Mouse (Mus musculus): ENCODE data around the gene Dph3. TPM values are rescaled to one million over a fixed set of nuclear protein-coding genes. Genes with fewer than 3 reads are reported as not detected.

Dph3 gene
- total RNA-seq, 2 experiments from 2014 or later, result 110 to 122 TPM

- no peak overlapping the region for H3K27ac ChIP-seq
- intact Hi-C loops (cut with DNase I), result loop anchor here (2.0 kb wide), 1 partner anchor 33 kb away; no protein-coding TSS in a partner anchor
- TF ChIP-seq CTCF (IDR thresholded peaks at IDR 0.05), result no peak
- no peak overlapping the region for H3K4me3 ChIP-seq
- DNase-seq, result no peak
These were observed 47.8 kb downstream of the Dph3 start for GRCm38 (mm10) chr14:32037661-32038252.

DNA sequence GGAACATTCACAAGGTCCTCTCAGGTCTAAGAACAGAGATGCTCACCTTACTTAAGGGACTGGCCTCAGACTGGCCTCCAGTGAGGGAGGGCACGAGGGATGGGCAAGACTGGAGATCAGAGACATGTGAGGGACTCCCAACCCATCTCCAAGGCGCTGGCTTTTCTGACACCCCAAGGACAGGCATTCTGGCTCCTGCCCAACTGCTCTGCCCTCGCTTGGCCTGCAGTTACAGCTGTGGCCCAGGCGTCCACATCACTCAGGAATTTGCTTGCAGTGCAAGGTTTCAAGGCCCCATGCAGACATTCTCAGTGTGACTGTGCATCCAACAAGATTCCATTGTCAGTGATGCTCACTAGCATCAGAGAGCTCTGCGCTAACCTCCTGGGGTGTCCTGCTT is 49.0 kb downstream of the Dph3 start:
- no peak for DNase-seq
- Histone ChIP-seq H3K4me3 (no peak overlapping the region), H3K27ac (no peak overlapping the region)
- intact Hi-C loops (cut with DNase I), result loop anchor here (2.0 kb wide), 1 partner anchor 34 kb away; no protein-coding TSS in a partner anchor
- TF ChIP-seq CTCF (IDR thresholded peaks at IDR 0.05), result no peak

- intact Hi-C loops (cut with DNase I), result loop anchor here (1.0 to 5.0 kb wide), 2 partner anchors 77 to 235 kb away; no protein-coding TSS in a partner anchor
- H3K4me3 ChIP-seq, result peak overlapping the region; percentile 70
- TF ChIP-seq CTCF (IDR thresholded peaks at IDR 0.05), result peak; percentile 94
- peak; percentile 78 for DNase-seq
- H3K27ac ChIP-seq, result peak overlapping the region; percentile 82
These were observed 53.0 kb downstream of the Dph3 start for GRCm38 (mm10) chr14:32032522-32032921.

Other genes starting within 250 kb of the Dph3 start
- gene Galnt15, start 56.7 kb downstream of the Dph3 start, total RNA-seq (2021), result 10 to 100 TPM in 1 of 2 experiments, 1 to 10 TPM in 1; 3.8 to 10.4 TPM
- gene Oxnad1, start 355 bp downstream of the Dph3 start, total RNA-seq (2021), result 10 to 100 TPM; 17.4 to 29.0 TPM
- gene Msmb, start 56.3 kb upstream of the Dph3 start, total RNA-seq (2021), result not detected
- 10 to 100 TPM; 60.8 to 77.6 TPM for gene Ncoa4, start 74.1 kb upstream of the Dph3 start, total RNA-seq (2021)
- gene Timm23, start 116.2 kb upstream of the Dph3 start, total RNA-seq (2021), result 100 to 1,000 TPM; 187 to 209 TPM
- 10 to 100 TPM; 21.4 to 22.0 TPM for gene Parg, start 116.2 kb upstream of the Dph3 start, total RNA-seq (2021)
- under 1 TPM; 0.48 to 0.61 TPM for gene Ogdhl, start 236.3 kb upstream of the Dph3 start, total RNA-seq (2021)

All from gastrocnemius, adult 2 months (tissue).